Mouse (Mus musculus): ENCODE data around the gene Flywch2.

Flywch2 gene

DNA sequence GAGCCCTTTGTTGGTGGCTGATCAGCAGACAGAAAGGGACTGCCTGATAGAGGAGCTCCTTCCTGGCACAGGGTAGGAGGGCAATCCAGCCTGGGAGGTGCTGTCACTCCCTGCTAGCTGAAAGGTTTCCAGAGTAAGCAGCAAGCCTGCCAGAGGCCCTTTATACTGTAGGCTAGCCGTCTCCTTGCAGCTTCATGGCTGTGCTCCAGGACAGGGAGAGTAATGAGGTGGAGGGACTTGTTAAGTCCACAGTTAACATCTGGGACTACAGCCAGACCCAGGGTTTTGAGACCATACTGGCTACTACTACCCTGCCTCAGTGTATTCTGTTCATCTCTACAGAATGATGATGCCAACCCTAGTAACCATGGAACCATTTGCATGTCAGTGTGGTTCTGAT is 51.5 kb downstream of the Flywch2 start:
- in situ Hi-C loops (cut with MboI; ENCODE audit: low sequenced_read_pairs), result no loop called here

DNA sequence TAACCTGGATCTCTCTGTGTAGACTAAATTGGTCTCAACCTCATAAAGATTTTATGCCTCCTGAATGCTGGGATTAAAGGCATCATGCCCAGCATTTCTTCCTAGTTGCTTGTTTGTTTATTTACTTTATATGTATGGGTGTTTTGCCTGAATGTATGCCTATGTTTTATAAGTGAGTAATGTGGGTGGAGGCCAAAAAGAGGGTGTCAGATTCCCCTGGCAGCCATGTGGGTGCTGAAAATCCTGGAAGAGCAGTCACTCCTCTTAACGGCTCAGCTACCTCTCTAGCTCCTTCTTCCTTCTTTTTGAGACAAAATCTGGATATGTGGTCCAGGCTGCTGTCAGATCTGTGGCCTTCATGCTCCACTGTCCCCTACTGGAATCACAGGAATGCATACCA is 55.4 kb downstream of the Flywch2 start:
- in situ Hi-C loops (cut with MboI; ENCODE audit: low sequenced_read_pairs), result no loop called here
